Mouse (Mus musculus) olfactory bulb, adult 2 months (tissue): ENCODE results near the gene Xbp1. TPM values are rescaled to one million over a fixed set of nuclear protein-coding genes. Genes with fewer than 3 reads are reported as not detected.

Experiments used
- H3K27ac ChIP-seq: fragments of 200-500 bp; 2 replicates; pipeline ENCODE4 v1.5.1; 2012; ENCODE audit warnings: low read depth, low read length; ENCODE audit not compliant: insufficient read depth
- H3K4me1 ChIP-seq: fragments of 200-500 bp; 2 replicates; pipeline ENCODE4 v1.6.1; 2012; ENCODE audit warnings: low read length; ENCODE audit not compliant: control insufficient read depth, insufficient read depth
- H3K4me3 ChIP-seq: fragments of 200-500 bp; 2 replicates; pipeline ENCODE4 v1.5.1; 2012; ENCODE audit warnings: mild to moderate bottlenecking, low read depth, low read length, moderate library complexity; ENCODE audit not compliant: insufficient read depth
- CTCF ChIP-seq: fragments of 200-500 bp; IDR thresholded peaks from 2 replicates; pipeline ENCODE4 v1.5.1; 2012; ENCODE audit warnings: low read depth, mild to moderate bottlenecking, low read length, moderate library complexity; ENCODE audit not compliant: insufficient read depth
- POLR2A ChIP-seq: fragments of 200-500 bp; IDR thresholded peaks from 2 replicates; pipeline ENCODE4 v1.6.1; 2012; ENCODE audit warnings: mild to moderate bottlenecking, low read depth, low read length, moderate library complexity; ENCODE audit not compliant: insufficient read depth
- WGBS: fragments of 180-500 bp; shearing (Covaris S2); methylation state at CpG from one replicate; pipeline ENCODE4 v1.1.7; 2018; 5-methylcytosine and 5-hydroxymethylcytosine counted together
- polyA plus RNA-seq: library from polyadenylated mRNA; stranded (reverse); fragments of >200 nt; gene quantifications from 2 replicates; pipeline ENCODE4 v1.2.4, GENCODE M21; 2012; ENCODE audit warnings: low replicate concordance; ENCODE audit not compliant: missing spikeins, insufficient read depth, insufficient read length

Xbp1 gene
- polyA plus RNA-seq, 1 experiment = not detected

DNA sequence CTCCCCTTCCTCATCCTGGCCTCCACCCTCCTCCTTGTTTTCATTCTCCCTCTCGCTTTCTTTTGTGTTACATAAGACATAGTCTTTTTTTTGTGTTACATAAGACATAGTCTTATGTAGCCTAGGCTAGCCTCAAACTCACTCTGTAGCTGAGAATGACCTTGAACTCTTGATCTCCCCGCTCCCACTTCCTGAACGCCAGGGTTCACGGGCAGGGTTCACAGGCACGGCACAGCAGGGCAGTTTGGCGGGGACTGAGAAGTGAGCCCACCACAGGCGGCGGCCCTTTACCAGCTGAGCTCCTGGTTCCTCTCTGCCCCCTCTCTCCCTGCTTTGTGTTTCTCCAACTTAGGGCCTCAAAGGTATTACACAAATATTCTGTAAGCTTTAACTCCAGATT lies 7.5 kb upstream of the Xbp1 start:
- TF ChIP-seq CTCF (no peak), POLR2A (no peak)
- WGBS = 90% methylated on average over 8 of the region's 8 CpGs
- Histone ChIP-seq H3K27ac (no peak overlapping the region), H3K4me1 (no peaks in the 10 kb centered on the region), H3K4me3 (no peak overlapping the region)

DNA sequence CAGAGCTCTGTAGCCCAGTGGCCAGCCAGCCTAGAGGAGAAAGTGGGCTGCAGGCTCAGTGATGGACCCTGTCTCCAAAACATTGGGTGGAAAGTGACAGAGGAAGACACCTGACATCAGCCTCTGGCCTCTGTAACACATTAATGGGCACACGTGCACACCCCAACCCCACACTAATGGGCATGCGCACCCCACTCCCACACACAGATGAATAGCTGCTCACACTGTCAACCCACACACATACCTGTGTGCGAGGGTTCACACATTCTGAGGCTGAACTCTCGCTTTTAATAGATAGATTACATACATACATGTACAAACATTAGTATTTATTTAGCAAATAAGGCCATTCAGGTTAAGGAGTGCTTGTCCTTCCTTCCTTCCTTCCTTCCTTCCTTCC lies 6.4 kb upstream of the Xbp1 start:
- no peak overlapping the region for H3K4me3 ChIP-seq
- 92% methylated on average over 4 of the region's 4 CpGs for WGBS
- TF ChIP-seq CTCF (no peak), POLR2A (no peak)
- no peaks in the 10 kb centered on the region for H3K4me1 ChIP-seq
- no peak overlapping the region for H3K27ac ChIP-seq

DNA sequence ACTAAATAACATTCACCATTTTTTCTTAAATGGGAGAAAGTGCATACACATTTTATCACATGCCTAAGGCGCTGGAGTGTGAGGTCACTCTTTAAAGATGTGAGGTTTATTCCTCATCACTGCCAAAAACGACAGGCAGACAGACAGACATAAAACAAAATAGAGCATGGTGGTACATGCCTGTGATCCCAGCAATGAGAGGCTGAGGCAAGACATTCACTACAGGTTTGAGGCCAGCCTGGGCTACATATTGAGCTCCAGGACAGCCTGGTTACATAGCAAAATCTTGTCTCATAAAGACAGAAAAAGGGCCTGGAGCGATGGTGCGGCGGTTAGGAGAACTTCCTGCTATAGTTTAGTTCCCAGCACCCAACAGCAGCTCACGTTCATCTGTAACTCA lies 5.3 kb upstream of the Xbp1 start:
- no peak overlapping the region for H3K27ac ChIP-seq
- TF ChIP-seq POLR2A (no peak), CTCF (no peak)
- WGBS = 84% methylated on average over 6 of the region's 6 CpGs
- H3K4me3 ChIP-seq = no peak overlapping the region
- peaks cover 2% of the 10 kb centered on the region; the same call in 1 of the 2 replicates for H3K4me1 ChIP-seq

DNA sequence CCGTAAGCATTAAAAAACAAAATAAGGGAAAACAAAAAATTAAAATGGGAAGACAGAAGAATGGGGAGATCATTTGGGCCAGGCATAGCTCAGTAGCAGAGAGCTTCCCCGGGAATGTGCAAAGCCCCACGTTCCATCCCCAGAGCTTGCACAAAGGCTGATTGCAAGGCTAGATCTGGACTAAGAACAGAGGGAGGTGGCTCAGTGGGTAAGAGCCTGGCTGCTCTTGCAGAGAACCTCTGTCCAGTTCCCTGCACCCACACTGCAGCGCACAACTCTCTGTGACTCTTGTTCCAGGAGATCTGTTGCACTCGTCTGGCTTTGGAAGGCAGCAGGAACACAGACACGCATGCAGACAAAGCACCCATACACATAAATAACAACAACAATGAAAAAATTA lies 4.8 kb upstream of the Xbp1 start:
- no peak for TF ChIP-seq CTCF
- H3K4me1 ChIP-seq = peaks cover 2% of the 10 kb centered on the region; the same call in 1 of the 2 replicates
- H3K27ac ChIP-seq = no peak overlapping the region
- WGBS = 83% methylated on average over 6 of the region's 6 CpGs
- no peak overlapping the region for H3K4me3 ChIP-seq

DNA sequence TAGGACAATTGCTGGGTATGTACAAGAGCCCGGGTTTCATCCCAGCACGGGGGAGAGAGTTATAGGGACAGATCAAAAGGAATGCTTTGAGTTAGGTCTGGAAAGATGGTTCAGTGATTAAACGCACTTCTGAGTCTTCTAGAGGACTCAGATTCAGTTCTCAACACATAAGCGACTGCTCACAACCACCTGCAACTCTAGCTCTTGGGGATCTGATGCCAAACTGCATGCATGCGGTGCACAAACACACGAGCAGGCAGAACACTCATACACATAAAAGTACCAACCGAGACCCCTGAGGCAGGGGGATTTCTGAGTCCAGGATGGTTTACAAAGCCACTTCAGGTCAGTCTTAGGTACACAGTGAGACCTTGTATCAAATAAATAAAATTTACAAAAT lies 4.3 kb upstream of the Xbp1 start:
- no peak for TF ChIP-seq POLR2A
- TF ChIP-seq CTCF = no peak
- H3K4me1 ChIP-seq = peaks cover 2% of the 10 kb centered on the region; the same call in 1 of the 2 replicates
- H3K4me3 ChIP-seq = no peak overlapping the region
- 85% methylated on average over 7 of the region's 7 CpGs for WGBS
- H3K27ac ChIP-seq = no peak overlapping the region

DNA sequence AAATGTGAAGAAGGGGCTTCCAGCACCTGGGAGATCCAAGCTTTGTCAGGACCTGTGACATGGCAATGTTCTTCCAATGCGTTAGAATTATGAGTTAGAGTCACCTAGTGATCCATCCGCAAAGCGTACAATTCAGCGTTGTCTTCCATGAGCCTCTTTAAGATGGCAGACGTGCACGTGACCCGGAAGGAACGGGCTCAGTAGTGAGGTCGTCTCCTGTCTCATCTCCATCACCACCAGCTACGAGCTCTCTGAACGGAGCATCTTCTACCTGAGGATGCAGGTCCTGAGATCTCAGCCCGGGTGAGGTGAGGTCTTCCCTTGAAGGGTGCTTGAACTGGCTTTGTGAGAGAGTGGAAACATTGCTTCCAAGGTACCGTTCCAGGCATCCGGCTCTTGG lies 3.8 kb upstream of the Xbp1 start:
- TF ChIP-seq CTCF = no peak
- no peak for TF ChIP-seq POLR2A
- Histone ChIP-seq H3K27ac (no peak overlapping the region), H3K4me1 (peaks cover 2% of the 10 kb centered on the region; the same call in 1 of the 2 replicates), H3K4me3 (no peak overlapping the region)
- 97% methylated on average over 14 of the region's 14 CpGs for WGBS

DNA sequence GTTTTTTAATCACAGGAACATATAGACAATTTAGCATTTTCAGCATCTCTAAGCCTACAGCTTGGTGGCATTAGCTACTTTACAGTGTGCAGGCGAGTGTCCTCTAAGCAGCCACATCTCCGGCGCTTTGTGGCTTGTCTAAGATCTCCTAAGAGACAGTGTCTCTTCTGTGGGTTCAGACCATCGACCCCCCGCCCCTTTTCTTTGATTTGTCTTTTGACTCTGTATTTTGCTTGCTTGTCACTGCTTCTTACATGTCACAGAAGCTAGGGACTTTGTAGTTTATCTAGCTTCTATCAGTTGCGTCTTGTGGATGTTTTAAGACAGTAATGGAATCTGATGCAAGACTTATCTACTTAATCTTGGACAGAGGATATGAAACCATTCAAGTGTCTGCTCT lies 3.1 kb upstream of the Xbp1 start:
- Histone ChIP-seq H3K27ac (no peak overlapping the region), H3K4me3 (no peak overlapping the region), H3K4me1 (peaks cover 2% of the 10 kb centered on the region; the same call in 1 of the 2 replicates)
- WGBS = 90% methylated on average over 6 of the region's 6 CpGs
- TF ChIP-seq POLR2A = no peak
- no peak for TF ChIP-seq CTCF

DNA sequence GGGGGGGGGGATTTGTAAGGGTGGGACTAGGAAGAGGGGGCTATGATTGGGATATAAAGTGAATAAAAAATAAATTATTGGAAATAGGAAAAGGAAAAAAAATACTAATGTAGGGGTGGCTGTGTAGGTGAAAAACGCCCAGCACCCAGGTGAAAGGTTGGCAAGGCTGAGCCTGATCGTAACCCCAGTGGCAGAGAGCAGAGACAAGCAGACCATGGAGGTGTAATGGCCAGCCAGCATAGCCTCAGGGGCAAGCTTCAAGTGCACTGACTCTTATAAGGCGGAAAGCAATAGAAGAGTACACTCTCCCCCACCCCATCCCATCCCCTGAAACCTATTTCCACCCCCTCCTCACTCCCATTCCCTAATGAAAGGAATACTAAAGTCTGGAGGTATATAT lies 778 bp upstream of the Xbp1 start:
- Histone ChIP-seq H3K27ac (no peak overlapping the region), H3K4me1 (peaks cover 12% of the 10 kb centered on the region), H3K4me3 (no peak overlapping the region)
- 89% methylated on average over 3 of the region's 3 CpGs for WGBS
- TF ChIP-seq POLR2A (no peak), CTCF (no peak)

DNA sequence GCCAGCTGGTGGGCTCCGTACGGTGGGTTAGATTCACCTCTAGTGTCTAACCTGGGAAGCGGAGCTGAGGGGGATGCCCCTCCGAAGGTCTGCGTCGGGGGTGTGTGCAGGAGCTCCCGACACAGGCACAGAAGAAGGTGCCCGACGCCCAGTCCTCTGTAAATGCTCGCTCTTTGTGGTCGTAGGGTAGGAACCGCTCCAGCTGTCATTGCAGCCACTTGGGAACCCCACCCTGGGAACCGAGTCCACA lies 732 bp downstream of the Xbp1 start:
- WGBS = under 1% methylated on average over 13 of the region's 13 CpGs

DNA sequence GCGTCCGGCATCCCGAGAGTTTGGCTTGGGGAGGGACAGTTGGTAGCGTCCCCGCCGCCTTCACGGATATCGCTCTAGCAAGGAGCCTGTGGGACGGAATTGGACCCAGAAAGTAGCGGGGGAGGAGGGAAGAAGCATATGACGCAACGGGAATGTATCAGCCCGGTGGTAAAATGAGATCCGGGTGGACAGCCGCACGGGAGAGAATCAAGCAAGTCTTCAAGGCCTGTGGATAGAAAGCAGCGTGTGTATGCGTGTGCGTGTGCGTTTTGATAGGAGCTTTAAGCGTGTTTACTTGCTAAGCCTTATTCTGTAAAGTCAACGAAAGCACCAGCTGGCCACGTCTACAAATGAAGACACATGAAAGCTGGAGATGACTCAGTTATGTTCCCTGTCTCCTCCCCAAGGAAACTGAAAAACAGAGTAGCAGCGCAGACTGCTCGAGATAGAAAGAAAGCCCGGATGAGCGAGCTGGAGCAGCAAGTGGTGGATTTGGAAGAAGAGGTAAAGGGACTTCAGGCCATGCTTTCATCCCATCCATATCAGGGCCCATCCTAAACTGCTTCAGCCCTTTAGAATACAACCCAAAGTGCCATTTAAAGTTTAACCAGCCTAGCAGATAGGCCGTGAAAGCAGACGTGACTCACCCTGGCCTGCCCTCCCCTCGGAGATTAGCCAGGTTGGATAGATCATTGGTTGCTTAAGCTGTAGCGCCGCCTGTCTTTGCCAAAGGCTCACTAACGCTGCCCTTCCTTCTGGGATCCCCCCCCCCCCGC lies 1.2 kb downstream of the Xbp1 start:
- Histone ChIP-seq H3K4me1 (peaks cover 15% of the 10 kb centered on the region), H3K4me3 (peak overlapping the region; percentile 99), H3K27ac (peak overlapping the region; percentile 93)
- TF ChIP-seq CTCF (peak; percentile 43; the same call in 1 of the 2 replicates), POLR2A (no peak)
- under 1% methylated on average over 34 of the region's 34 CpGs for WGBS

More for the DNA sequence above, 732 bp downstream of the Xbp1 start:
- TF ChIP-seq CTCF = no peak
- TF ChIP-seq POLR2A = no peak
- Histone ChIP-seq H3K4me3 (peak overlapping the region; percentile 99), H3K4me1 (peaks cover 15% of the 10 kb centered on the region), H3K27ac (peak overlapping the region; percentile 93)
